Mouse (Mus musculus) MEL (cell line): ENCODE results near the gene Egf. TPM values are rescaled to one million over a fixed set of nuclear protein-coding genes. Genes with fewer than 3 reads are reported as not detected.

Experiments
- DNase-seq: peaks from one replicate; pipeline ENCODE4 v3.0.0; 2011; ENCODE audit warnings: low read depth, low spot score
- H3K27ac ChIP-seq: 2 replicates; pipeline ENCODE4 v1.5.1; 2012; ENCODE audit warnings: low read depth, mild to moderate bottlenecking, control low read depth, low read length, moderate library complexity; ENCODE audit not compliant: control insufficient read depth
- H3K27me3 ChIP-seq, 2 experiments: fragments of 150-350 bp in 1 of 2; sonication (generic) in 1 of 2; 2 replicates each; pipeline ENCODE4 v1.6.1; 2012; ENCODE audit warnings: low read length in 2 of 2, mild to moderate bottlenecking in 2 of 2, improper control_type of control experiment in 1 of 2, moderate library complexity in 1 of 2; ENCODE audit not compliant: insufficient read depth in 2 of 2, control insufficient read depth in 1 of 2
- H3K36me3 ChIP-seq, 2 experiments: 2 replicates each; pipeline ENCODE4 v1.6.1; 2012 to 2014; ENCODE audit warnings: low read length in 2 of 2, improper control_type of control experiment in 1 of 2, inconsistent platforms in 1 of 2, mild to moderate bottlenecking in 1 of 2; ENCODE audit not compliant: insufficient read depth in 2 of 2, control insufficient read depth in 1 of 2
- H3K4me1 ChIP-seq, 2 experiments: fragments of 150-350 bp in 1 of 2; sonication (generic) in 1 of 2; 2 replicates each; pipeline ENCODE4 v1.6.1; 2012; ENCODE audit warnings: low read length in 2 of 2, improper control_type of control experiment in 1 of 2, mild to moderate bottlenecking in 1 of 2; ENCODE audit not compliant: insufficient read depth in 2 of 2, control insufficient read depth in 1 of 2
- H3K4me3 ChIP-seq, 2 experiments: fragments of 150-350 bp in 1 of 2; sonication (generic) in 1 of 2; 2 replicates each; pipeline ENCODE4 v1.5.1; 2012; ENCODE audit warnings: low read depth in 2 of 2, low read length in 2 of 2, mild to moderate bottlenecking in 2 of 2, moderate library complexity in 2 of 2, control low read depth in 1 of 2, improper control_type of control experiment in 1 of 2; ENCODE audit not compliant: control insufficient read depth in 1 of 2, insufficient read depth in 1 of 2
- H3K79me2 ChIP-seq: 2 replicates; pipeline ENCODE4 v1.6.1; 2012; ENCODE audit warnings: mild to moderate bottlenecking, low read length, moderate library complexity; ENCODE audit not compliant: control insufficient read depth, poor library complexity, insufficient read depth
- H3K9ac ChIP-seq: 2 replicates; pipeline ENCODE4 v1.6.1; 2012; ENCODE audit warnings: low read depth, mild to moderate bottlenecking, control low read depth, low read length, moderate library complexity; ENCODE audit not compliant: control insufficient read depth, poor library complexity, severe bottlenecking
- H3K9me3 ChIP-seq: fragments of 150-350 bp; sonication (generic); replicated peaks from 2 replicates; pipeline ENCODE4 v1.6.1; 2012; ENCODE audit warnings: mild to moderate bottlenecking, low read length, improper control_type of control experiment, moderate library complexity; ENCODE audit not compliant: insufficient read depth
- CTCF ChIP-seq, 3 experiments: IDR thresholded peaks in 2 of 3; conservative IDR thresholded peaks in 1 of 3; 2 replicates each; pipeline ENCODE4 v1.5.1; 2011 to 2012; ENCODE audit warnings: low read length in 3 of 3, low read depth in 2 of 3, mild to moderate bottlenecking in 2 of 3, improper control_type of control experiment in 1 of 3, inconsistent platforms in 1 of 3, mixed read lengths in 1 of 3, moderate library complexity in 1 of 3; ENCODE audit not compliant: control insufficient read depth in 1 of 3, insufficient read depth in 1 of 3, poor library complexity in 1 of 3, severe bottlenecking in 1 of 3
- EP300 ChIP-seq, 2 experiments: IDR thresholded peaks; 2 replicates each; pipeline ENCODE4 v1.6.1; 2011; ENCODE audit warnings: improper control_type of control experiment in 2 of 2, low read length in 2 of 2, low read depth in 1 of 2, mild to moderate bottlenecking in 1 of 2
- GATA1 ChIP-seq: IDR thresholded peaks from 2 replicates; pipeline ENCODE4 v1.6.1; 2011; ENCODE audit warnings: low read depth, low read length, improper control_type of control experiment
- KAT2A ChIP-seq: conservative IDR thresholded peaks from 2 replicates; pipeline ENCODE4 v1.6.1; 2012; ENCODE audit warnings: low read depth, low read length, improper control_type of control experiment, inconsistent platforms
- NELFE ChIP-seq: IDR thresholded peaks from 2 replicates; pipeline ENCODE4 v1.6.1; 2011; ENCODE audit warnings: low read depth, low read length, improper control_type of control experiment
- POLR2A ChIP-seq, 2 experiments: IDR thresholded peaks; 2 replicates each; pipeline ENCODE4 v1.6.1; 2011 to 2012; ENCODE audit warnings: low read length in 2 of 2, mild to moderate bottlenecking in 2 of 2, control low read depth in 1 of 2, improper control_type of control experiment in 1 of 2, low read depth in 1 of 2, moderate library complexity in 1 of 2; ENCODE audit not compliant: control insufficient read depth in 1 of 2, insufficient read depth in 1 of 2, poor library complexity in 1 of 2
- RAD21 ChIP-seq: IDR thresholded peaks from 2 replicates; pipeline ENCODE4 v1.6.1; 2011; ENCODE audit warnings: mild to moderate bottlenecking, low read depth, low read length, improper control_type of control experiment
- RCOR1 ChIP-seq: IDR thresholded peaks from 2 replicates; pipeline ENCODE4 v1.6.1; 2012; ENCODE audit warnings: low read depth, mild to moderate bottlenecking, inconsistent platforms, low read length, improper control_type of control experiment
- SIN3A ChIP-seq: IDR thresholded peaks from 2 replicates; pipeline ENCODE4 v1.6.1; 2012; ENCODE audit warnings: low read length, improper control_type of control experiment, inconsistent platforms
- SMC3 ChIP-seq: IDR thresholded peaks from 2 replicates; pipeline ENCODE4 v1.6.1; 2011; ENCODE audit warnings: low read depth, low read length, improper control_type of control experiment
- TAL1 ChIP-seq: IDR thresholded peaks from 2 replicates; pipeline ENCODE4 v1.6.1; 2012; ENCODE audit warnings: mild to moderate bottlenecking, inconsistent platforms, low read length, moderate library complexity, mixed read lengths
- TBP ChIP-seq: IDR thresholded peaks from 2 replicates; pipeline ENCODE4 v1.8.0; 2011; ENCODE audit warnings: low read depth, low read length, improper control_type of control experiment
- UBTF ChIP-seq: IDR thresholded peaks from 2 replicates; pipeline ENCODE4 v1.6.1; 2012; ENCODE audit warnings: low read depth, mild to moderate bottlenecking, inconsistent platforms, low read length, improper control_type of control experiment, moderate library complexity, borderline replicate concordance; ENCODE audit not compliant: insufficient read depth
- ZKSCAN1 ChIP-seq: IDR thresholded peaks from 2 replicates; pipeline ENCODE4 v1.6.1; 2012; ENCODE audit warnings: low read depth, mild to moderate bottlenecking, inconsistent platforms, low read length, improper control_type of control experiment, moderate library complexity
- ZMIZ1 ChIP-seq: IDR thresholded peaks from 2 replicates; pipeline ENCODE4 v1.6.1; 2012; ENCODE audit warnings: low read depth, mild to moderate bottlenecking, inconsistent platforms, low read length, improper control_type of control experiment, moderate library complexity
- polyA plus RNA-seq, 2 experiments: library from polyadenylated mRNA; stranded (reverse) in 1 of 2; unstranded in 1 of 2; fragments of >175 nt in 1 of 2; fragments of >200 nt in 1 of 2; gene quantifications; 2 replicates each; pipeline versions ENCODE4 v1.2.1 to v1.2.4; 2012; ENCODE audit warnings: low replicate concordance in 2 of 2, low read depth in 1 of 2; ENCODE audit not compliant: insufficient read length in 2 of 2, insufficient read depth in 1 of 2, missing spikeins in 1 of 2
- total RNA-seq: library from RNA; depleted of rRNA; stranded (reverse); fragments of 300-350 nt; gene quantifications from 2 replicates; pipeline ENCODE4 v1.2.3, GENCODE M21; 2012

Egf gene
- total and polyA plus RNA-seq, 3 experiments: 1.5 to 3.1 TPM; not detected in 1

DNA sequence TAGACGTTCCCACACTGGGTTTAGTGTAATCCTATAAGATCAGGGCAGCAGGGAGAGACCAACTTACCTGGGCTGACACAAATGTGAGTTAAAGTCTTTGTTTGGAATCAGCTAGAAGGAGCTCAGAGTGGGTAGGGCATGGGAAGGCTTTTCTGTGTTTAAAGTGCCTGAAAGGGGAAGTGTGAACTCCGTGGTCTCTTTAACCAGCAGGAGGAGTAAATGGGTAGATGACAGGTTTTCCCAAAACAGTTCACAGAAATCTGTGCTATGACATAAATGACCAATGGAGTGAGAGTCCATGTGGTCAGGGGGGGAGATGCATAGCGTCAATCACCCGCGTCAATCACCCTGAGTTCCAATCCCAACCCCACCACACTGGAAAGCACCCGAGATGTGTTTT lies 23.5 kb downstream of the Egf start:
- Histone ChIP-seq H3K79me2 (no peaks in the 10 kb centered on the region), H3K9ac (no peak overlapping the region), H3K9me3 (no peaks in the 10 kb centered on the region), H3K36me3 (peaks cover 0 to 15% of the 10 kb centered on the region in 2 experiments; a peak in 2 of 4 replicates), H3K27ac (no peak overlapping the region), H3K4me3 (no peak overlapping the region), H3K27me3 (peaks cover 0 to 2% of the 10 kb centered on the region in 2 experiments; a peak in 1 of 4 replicates), H3K4me1 (peaks cover 4 to 18% of the 10 kb centered on the region in 2 experiments)
- DNase-seq: peak; percentile 61
- peak; percentile 6; the same call in 1 of the 2 replicates for TF ChIP-seq SMC3
- no peak for TF ChIP-seq RAD21
- 0 out of 2 replicates have a peak, but pooled peaks have one; percentile 18 for TF ChIP-seq SIN3A
- no peak for TF ChIP-seq TBP
- TF ChIP-seq CTCF (IDR thresholded peaks at IDR 0.05 in 2 of 3, conservative IDR thresholded peaks at IDR 0.05 in 1 of 3; ENCODE audit: control insufficient read depth in 1 of 3, insufficient read depth in 1 of 3, low read depth in 2 of 3, low read length in 3 of 3, poor library complexity in 1 of 3, severe bottlenecking in 1 of 3): peak in 1 of 3 experiments; percentile 24; a peak in 2 of 6 replicates

DNA sequence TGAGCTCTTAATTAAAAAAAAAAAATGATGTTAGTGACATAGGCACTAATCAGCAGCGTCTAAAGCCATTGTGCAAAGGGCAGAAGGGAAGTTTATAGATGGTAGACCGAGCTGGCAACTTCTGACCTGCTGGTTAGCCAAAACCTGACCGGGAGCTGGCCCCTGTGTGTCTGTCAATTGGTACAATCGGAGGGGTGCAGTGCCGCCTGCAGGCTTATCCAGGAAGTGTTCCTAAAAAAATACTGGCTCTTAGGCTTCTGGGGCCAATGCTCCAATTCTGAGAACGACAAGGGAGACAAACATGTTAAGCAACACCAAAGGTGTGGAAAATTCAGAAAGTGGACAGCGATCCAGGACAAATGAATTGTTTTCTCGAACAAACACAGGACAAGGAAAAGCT lies 24.7 kb downstream of the Egf start:
- peak; percentile 39 for TF ChIP-seq SMC3
- no peak for TF ChIP-seq KAT2A
- TF ChIP-seq RAD21: peak; percentile 46
- TF ChIP-seq CTCF (IDR thresholded peaks at IDR 0.05 in 2 of 3, conservative IDR thresholded peaks at IDR 0.05 in 1 of 3; ENCODE audit: control insufficient read depth in 1 of 3, insufficient read depth in 1 of 3, low read depth in 2 of 3, low read length in 3 of 3, poor library complexity in 1 of 3, severe bottlenecking in 1 of 3): peak; percentile 55 to 67 (median 61)
- H3K79me2 ChIP-seq: no peaks in the 10 kb centered on the region
- no peaks in the 10 kb centered on the region for H3K9me3 ChIP-seq
- peak; percentile 63 for DNase-seq
- H3K36me3 ChIP-seq: peaks cover 0 to 20% of the 10 kb centered on the region in 2 experiments; a peak in 2 of 4 replicates
- H3K27me3 ChIP-seq: no peaks in the 10 kb centered on the region
- H3K9ac ChIP-seq: no peak overlapping the region
- H3K27ac ChIP-seq: no peak overlapping the region
- H3K4me1 ChIP-seq: peaks cover 6 to 26% of the 10 kb centered on the region in 2 experiments
- H3K4me3 ChIP-seq: peak overlapping the region in 1 of 2 experiments; percentile 42; a peak in 2 of 4 replicates

DNA sequence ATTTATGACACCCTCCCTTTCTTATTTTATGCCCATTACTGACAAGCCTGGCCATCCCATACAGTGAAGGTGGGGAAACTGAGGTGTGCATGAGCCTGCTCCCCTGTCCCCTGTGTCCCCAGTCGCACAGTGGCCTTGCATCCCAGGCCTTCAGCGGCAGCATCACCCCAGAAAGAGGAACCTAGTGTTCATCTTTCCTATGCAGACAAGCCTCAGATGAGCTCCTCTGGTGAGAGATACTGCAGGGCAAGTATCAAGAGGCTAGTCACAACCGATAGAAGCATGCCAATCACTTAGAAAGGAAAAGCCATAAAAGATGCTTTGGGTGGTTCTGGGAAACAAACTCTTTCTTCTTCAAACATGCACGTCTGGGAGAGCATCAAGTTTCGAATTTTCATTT lies 25.2 kb downstream of the Egf start:
- H3K27me3 ChIP-seq: no peaks in the 10 kb centered on the region
- H3K79me2 ChIP-seq: no peaks in the 10 kb centered on the region; the same call in 1 of the 2 replicates
- H3K27ac ChIP-seq: no peak overlapping the region
- no peak overlapping the region for H3K9ac ChIP-seq
- no peaks in the 10 kb centered on the region for H3K9me3 ChIP-seq
- H3K4me1 ChIP-seq: peaks cover 6 to 26% of the 10 kb centered on the region in 2 experiments
- peak; percentile 77 for DNase-seq
- TF ChIP-seq SMC3 (no peak), GATA1 (peak; percentile 63), POLR2A (IDR thresholded peaks at IDR 0.05; ENCODE audit: control insufficient read depth in 1 of 2, insufficient read depth in 1 of 2, low read depth in 1 of 2, low read length in 2 of 2, poor library complexity in 1 of 2) (no peak), EP300 (IDR thresholded peaks at IDR 0.05; ENCODE audit: low read depth in 1 of 2, low read length in 2 of 2) (peak; percentile 50 to 72), KAT2A (no peak), ZKSCAN1 (no peak), UBTF (no peak), RCOR1 (0 out of 2 replicates have a peak, but pooled peaks have one; percentile 17), TAL1 (peak; percentile 22; the same call in 1 of the 2 replicates), NELFE (0 out of 2 replicates have a peak, but pooled peaks have one; percentile 11), ZMIZ1 (no peak)
- peak overlapping the region in 1 of 2 experiments; percentile 42; a peak in 2 of 4 replicates for H3K4me3 ChIP-seq
- H3K36me3 ChIP-seq: peaks cover 0 to 20% of the 10 kb centered on the region in 2 experiments; a peak in 2 of 4 replicates
